Mouse (Mus musculus): ENCODE results near the gene Nebl.

Gene Nebl

GRCm38 (mm10) chr2:17711216-17711615, 20.0 kb downstream of the Nebl start:
- no peak for DNase-seq (ENCODE audit: inconsistent age in 2 of 2, low spot score in 1 of 2)

DNA sequence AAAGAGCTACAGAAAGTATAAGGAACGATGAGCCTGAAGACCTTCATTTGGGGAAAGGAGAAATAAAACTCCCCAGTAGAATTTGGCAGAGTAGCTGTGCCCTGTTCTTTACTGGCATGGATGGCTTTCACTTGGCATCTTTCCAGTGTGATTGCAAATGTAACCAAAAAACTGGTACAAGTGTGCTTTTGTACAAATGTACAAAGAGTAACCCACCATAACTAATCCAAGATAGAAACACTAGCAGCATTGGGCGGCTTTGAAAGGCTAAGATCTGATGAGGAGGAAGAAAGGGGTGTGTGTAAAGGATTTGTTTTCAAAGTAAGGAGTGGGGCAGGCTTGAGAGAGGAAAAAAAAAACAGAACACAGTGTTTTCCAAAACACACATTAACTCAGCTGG, 21.2 kb downstream of the Nebl start:
- peak in 1 of 2 experiments; percentile 55 for DNase-seq (ENCODE audit: inconsistent age in 2 of 2, low spot score in 1 of 2)

DNA sequence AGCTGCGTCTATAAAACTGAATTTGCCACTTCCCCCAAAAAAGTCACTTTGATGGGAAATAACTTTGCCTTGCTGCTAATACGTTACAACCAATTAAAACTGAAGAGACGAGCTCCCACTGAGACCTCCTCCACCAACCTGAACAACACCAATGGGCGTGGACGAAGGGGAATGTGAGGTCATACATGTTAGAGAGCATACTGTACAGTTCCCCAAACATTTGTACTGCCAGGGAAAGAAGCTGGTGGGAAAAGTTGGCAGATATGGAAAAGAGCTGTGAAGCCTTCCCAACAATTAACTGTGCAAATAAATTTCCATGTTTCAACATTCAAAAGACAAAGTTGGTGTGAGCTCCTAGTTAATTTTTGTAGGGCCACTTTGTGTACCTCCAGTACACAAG, 25.3 kb downstream of the Nebl start:
- DNase-seq (ENCODE audit: inconsistent age in 2 of 2, low spot score in 1 of 2): no peak

GRCm38 (mm10) chr2:17705426-17705825, 25.8 kb downstream of the Nebl start:
- no peak for DNase-seq (ENCODE audit: inconsistent age in 2 of 2, low spot score in 1 of 2)

DNA sequence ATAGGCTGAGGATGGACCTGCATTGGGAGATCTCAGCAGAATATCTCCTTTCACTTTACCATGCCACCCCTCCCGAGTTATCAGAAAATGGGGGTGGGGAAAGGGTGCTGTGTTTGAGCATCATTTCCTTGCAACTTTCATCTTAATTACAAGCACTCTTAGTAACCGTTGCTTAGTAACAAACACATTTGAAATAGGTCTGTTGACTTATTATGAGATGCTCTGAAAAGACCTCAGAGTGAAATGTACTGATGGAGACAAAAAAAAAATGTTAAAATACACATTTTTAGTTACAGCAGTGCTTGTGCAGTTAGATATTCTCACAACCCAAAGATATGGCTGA, 28.1 kb downstream of the Nebl start:
- no peak for DNase-seq (ENCODE audit: inconsistent age in 2 of 2, low spot score in 1 of 2)

DNA sequence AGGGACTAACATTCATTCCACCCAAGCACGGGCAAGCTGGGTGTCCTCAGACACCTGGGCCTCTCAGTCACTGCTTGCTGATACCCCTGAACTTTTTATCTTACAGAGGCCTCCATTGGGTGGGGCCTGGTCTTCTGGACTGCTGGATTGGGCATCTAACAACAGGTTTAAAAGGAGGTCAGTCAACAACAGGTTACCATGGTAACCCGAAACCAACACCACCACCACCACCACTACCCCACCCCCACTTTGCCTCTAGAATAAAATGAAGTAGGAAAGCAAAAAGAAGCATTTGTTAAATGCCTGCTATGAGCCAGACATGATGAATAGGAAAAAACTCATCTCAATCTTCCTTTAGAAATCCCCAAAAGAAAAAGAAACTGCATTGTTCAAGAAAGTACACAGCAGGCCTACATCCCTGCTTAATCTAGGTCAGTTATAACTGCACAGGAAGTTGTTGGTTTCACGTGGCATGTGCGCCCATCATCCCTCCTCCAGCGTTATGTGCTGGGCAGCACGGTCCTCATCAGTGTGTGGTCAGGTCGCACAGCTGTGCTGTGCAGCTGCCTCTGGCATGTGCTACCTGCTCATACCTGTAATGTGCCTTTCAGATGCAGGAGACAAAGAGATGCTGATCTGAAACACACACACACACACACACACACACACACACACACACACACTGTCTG, 28.6 kb downstream of the Nebl start:
- DNase-seq (ENCODE audit: inconsistent age in 2 of 2, low spot score in 1 of 2): no peak

DNA sequence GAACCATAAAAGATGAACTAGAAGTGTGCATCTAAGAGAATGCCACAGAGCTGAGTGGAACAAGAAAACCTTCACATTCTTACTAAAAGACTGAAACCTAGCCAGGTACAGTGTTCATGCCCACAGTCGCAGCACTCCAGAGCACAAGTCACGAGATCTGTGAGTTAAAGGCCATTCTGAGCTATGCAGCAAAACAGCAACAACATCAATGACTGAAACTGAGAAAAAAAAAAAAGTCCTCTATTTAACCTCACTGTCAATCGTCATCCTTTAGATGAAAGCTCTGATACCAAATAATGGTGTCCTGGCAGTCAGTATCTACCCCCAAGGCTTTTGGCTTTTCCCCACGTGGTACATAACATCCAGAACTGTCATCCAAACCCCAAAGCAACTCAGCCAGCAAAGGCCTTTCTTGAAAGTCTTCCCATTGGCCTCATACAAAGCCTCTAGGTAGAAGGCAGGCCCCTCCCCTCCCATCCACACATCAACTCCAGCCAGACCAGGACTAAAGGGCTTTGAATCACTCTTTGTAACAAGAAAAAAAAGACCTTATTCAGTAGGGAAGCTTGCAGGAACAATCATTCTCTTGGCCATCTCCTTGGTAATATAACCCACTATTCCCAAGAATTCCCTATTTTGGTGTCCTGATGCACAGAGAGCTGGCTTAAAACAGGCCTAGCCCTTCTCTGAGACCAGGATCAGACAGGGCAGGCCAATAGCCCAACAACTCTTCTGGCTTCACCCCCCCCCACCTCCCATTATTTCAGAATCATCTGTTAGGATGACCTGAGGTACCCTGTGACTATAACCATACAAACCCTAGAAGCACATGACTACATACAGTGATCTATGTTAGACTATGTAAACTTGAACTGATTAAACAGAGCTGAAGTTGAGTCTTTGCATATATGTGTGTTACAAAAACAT, 32.8 kb downstream of the Nebl start:
- DNase-seq (ENCODE audit: inconsistent age in 2 of 2, low spot score in 1 of 2): no peak

- DNase-seq (ENCODE audit: inconsistent age in 2 of 2, low spot score in 1 of 2): no peak
Measured at GRCm38 (mm10) chr2:17692926-17693325, 38.3 kb downstream of the Nebl start.

DNA sequence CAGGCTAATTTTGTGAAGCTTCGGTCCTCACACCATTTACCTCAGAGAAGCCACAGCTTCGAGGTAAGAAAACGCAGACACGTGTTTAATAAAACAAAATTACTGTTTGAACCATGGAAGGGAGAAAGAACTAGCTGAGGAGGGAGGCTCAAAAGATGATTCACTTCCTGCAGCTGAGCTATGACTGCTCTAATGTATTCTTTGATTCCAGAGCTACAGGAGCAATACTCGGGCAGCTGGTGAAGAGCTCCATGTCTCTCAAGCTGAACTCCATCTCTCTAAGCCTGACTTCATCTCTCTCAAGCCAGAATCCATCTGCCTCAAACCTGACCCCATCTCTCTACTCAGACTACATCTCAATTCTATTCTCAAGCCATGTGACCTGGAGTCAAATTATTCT, 41.0 kb downstream of the Nebl start:
- no peak for DNase-seq (ENCODE audit: inconsistent age in 2 of 2, low spot score in 1 of 2)

DNA sequence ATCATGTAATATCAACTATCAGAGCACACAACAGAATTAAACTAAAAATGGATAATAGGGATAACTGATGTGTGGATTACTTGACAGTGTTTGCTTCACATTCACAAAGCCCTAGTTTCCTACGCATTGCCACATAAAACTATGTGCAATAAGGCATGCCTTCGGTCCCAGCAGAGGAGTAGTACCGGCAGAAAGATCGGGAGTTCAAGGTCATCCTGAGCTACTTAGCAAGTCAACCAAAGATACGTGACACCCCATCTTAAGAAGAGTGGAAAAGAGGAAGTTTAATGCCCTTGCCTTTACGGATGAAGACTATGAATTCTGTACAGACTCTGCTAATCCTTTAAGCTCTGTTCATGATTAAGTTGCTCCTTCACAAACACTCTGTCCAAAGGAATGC, 44.1 kb downstream of the Nebl start:
- DNase-seq (ENCODE audit: inconsistent age in 2 of 2, low spot score in 1 of 2): no peak

DNA sequence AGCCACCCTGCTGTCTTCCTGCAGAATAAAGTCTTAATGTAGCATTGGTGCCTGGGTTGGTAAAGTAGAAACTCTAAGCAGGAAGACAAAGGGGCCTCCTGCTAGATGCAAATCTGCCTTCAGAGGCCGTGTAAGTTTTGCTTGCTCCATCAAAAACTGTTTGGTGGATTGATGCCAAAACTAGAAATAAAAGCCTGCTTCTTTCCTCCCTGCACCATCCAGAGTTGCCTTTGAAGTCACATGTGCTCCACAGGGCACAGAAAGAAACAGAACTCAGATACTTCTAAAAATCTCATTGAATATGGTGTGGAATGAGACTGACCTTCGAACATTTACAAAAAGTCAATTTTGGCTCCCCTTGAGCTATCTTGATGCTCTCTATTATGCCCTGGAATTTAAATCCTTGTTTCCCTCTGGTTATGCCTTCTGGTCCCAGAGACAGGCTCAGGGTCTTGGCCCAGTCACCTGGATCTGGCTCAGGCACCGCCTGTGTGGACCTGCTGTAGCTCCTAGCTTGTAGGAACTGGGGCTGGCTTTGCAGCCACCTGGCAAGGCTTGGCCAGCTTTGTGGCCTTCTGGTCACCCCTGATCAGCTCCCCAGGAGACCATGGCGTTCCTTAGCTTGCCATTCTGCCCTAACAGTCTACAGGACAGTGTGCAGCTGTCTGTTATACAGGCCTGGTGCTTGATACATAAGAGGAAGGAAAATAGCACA, 47.8 kb downstream of the Nebl start:
- DNase-seq (ENCODE audit: inconsistent age in 2 of 2, low spot score in 1 of 2): no peak

DNA sequence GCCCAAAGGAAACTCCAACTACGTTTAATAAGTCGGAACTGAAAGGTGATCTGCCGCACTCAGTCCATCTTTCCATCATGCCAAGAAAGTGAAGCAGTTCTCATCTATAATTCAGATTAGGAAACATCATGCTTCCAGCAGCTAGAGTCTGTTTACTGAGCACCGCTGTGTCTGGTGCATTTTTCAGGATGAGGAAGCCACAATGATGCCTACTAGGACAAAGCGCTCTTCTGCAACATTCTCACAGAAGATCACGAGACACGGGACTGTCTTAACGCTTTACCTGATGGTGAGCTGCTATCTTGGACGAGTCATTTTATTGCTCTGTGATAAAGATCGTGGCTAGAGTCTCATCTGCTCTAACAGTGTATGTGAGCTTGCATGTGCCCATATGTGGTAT, 59.1 kb downstream of the Nebl start:
- no peak for DNase-seq (ENCODE audit: inconsistent age in 2 of 2, low spot score in 1 of 2)

DNA sequence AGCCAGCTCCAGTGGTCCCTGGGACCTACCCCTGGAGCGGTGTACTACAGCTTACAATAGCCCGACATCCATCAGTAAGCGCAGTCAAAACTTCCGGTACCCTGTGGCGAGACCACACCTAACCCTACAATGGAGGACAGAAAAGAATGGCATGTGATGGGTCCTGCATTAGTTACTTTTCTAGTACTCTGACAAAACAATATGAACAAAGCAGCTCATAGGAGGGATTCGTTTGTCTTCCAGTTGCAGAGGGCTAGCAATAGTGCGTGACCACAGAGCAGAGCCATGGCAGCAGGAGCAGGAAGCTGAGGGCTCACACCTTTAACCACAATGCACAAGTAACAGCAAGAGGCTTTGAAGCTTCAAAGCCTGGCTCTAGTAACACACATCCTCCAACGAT, 59.7 kb downstream of the Nebl start:
- DNase-seq (ENCODE audit: inconsistent age in 2 of 2, low spot score in 1 of 2): no peak

DNA sequence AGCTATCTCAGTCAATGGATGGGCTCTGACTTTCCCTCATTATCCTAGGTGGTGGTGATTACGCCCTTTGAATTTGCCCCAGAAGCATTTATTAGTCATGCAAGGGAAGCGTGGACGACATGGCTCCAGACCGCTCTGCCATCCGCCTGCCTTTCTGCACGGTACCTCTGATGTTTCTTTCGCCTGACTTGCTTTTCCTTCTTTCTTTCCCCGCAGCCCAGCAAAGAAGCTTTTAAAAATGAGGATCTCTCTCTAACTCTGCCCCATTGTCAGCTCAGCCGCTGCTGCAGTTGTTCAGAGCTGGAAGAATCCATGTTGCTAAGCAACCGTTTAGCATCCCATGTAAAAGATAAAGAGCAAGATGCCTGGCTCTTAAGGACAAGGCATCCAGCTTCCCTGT, 61.3 kb downstream of the Nebl start:
- DNase-seq (ENCODE audit: inconsistent age in 2 of 2, low spot score in 1 of 2): no peak

GRCm38 (mm10) chr2:17669000-17669399, 62.3 kb downstream of the Nebl start:
- no peak for DNase-seq (ENCODE audit: inconsistent age in 2 of 2, low spot score in 1 of 2)

GRCm38 (mm10) chr2:17658176-17658575, 73.1 kb downstream of the Nebl start:
- DNase-seq (ENCODE audit: inconsistent age in 2 of 2, low spot score in 1 of 2): no peak

GRCm38 (mm10) chr2:17650147-17650834, 81.0 kb downstream of the Nebl start:
- no peak for DNase-seq (ENCODE audit: inconsistent age in 2 of 2, low spot score in 1 of 2)

DNA sequence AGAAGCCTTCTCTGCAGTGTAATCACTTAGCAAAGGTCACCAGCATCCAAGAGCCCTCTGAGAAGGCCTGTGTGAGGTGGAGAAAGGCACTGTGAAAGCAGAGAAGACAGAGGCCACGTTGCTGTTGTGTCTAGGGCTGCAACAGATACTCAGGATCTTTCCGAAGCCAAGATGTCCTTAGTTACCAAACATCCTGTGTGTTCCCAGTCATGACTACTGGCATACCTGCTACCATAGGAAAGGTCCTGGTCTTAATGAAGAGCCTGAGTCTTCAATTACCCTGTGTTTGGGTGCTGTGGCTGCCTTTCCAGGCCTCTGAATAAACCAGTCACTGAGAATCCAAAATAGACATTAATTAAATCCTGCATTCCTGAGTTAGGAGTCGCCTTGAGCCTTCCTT, 81.5 kb downstream of the Nebl start:
- no peak for DNase-seq (ENCODE audit: inconsistent age in 2 of 2, low spot score in 1 of 2)

DNA sequence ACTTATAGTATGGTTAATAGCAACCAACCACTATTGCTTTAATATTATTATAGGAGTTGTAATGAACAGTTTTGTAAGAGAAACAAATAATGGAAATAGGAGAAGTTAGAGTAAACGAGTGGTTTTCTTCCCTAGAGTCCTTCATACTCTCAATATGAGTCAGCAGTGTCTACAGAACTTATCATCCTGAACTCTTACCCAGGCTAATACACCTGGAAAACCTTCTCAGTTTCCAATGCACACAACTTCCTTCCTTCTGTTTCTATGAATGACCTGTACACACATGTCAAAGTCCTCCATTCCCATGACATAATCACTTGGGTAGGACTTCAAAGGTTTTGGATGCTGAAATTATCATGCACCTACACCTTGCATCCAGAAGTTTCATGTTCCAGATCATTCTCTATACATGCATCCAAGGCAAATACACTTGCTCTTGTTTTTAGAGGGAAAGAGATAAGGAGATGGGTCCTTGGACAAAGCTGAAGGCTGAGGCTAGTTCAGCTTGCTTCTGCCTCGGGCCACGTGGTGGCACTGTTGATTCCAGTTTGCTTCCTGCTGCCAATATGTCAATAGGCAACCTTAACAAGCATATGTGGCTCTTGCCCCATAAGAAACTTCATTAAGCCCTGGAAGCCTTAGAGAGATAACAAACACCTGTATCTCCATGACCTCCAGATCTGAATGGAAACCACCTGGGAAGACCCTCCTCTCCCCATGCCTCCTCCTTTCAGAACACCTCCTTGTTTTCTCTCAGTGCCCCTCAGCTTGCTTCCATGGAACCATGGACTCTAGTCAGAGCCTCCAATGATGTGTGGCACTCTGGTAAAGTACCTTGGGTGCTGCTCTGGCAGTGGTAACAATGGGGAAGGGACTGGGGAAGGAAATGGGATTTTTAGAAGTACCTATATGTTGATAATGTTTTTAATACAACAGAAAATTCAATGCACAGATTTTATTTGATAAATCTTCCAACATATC, 86.7 kb downstream of the Nebl start:
- DNase-seq (ENCODE audit: inconsistent age in 2 of 2, low spot score in 1 of 2): peak; percentile 43 to 85

- no peak for DNase-seq (ENCODE audit: inconsistent age in 2 of 2, low spot score in 1 of 2)
Measured at GRCm38 (mm10) chr2:17643869-17644268, 87.4 kb downstream of the Nebl start.
